Mouse (Mus musculus) midbrain, embryonic 11.5 days (tissue): ENCODE measurements around the gene Ptprcap. TPM values are rescaled to one million over a fixed set of nuclear protein-coding genes. Genes with fewer than 3 reads are reported as not detected.

Experiments
- ATAC-seq: fragments of 200-750 bp; cut with Nextera tagmentation; 2 replicates; pipeline ENCODE4 v1.8.0; 2017; ENCODE audit warnings: moderate TSS enrichment, moderate library complexity; ENCODE audit not compliant: low FRiP score
- DNase-seq: peaks from one replicate; pipeline ENCODE4 v3.0.0; 2015; ENCODE audit warnings: low spot score; ENCODE audit errors: missing footprints
- H3K27ac ChIP-seq: fragments of 300-500 bp; sonication (generic); 2 replicates; pipeline ENCODE4 v1.5.1; 2014; ENCODE audit warnings: low read depth, low read length
- H3K27me3 ChIP-seq: fragments of 300-500 bp; sonication (generic); 2 replicates; pipeline ENCODE4 v1.6.1; 2014; ENCODE audit warnings: mild to moderate bottlenecking, low read length, moderate library complexity, mixed read lengths; ENCODE audit not compliant: control insufficient read depth, insufficient read depth
- H3K36me3 ChIP-seq: fragments of 300-500 bp; sonication (generic); 2 replicates; pipeline ENCODE4 v1.6.1; 2014; ENCODE audit warnings: mild to moderate bottlenecking, low read length, moderate library complexity, mixed read lengths; ENCODE audit not compliant: control insufficient read depth, insufficient read depth
- H3K4me1 ChIP-seq: fragments of 300-500 bp; sonication (generic); 2 replicates; pipeline ENCODE4 v1.6.1; 2014; ENCODE audit warnings: low read length; ENCODE audit not compliant: control insufficient read depth, insufficient read depth
- H3K4me2 ChIP-seq: fragments of 300-500 bp; sonication (generic); 2 replicates; pipeline ENCODE4 v1.6.1; 2014; ENCODE audit warnings: mild to moderate bottlenecking, moderate library complexity
- H3K4me3 ChIP-seq: fragments of 300-500 bp; sonication (generic); 2 replicates; pipeline ENCODE4 v1.5.1; 2014; ENCODE audit warnings: low read depth, low read length
- H3K9ac ChIP-seq: fragments of 300-500 bp; sonication (generic); 2 replicates; pipeline ENCODE4 v1.6.1; 2014; ENCODE audit warnings: low read length
- H3K9me3 ChIP-seq: fragments of 300-500 bp; sonication (generic); 2 replicates; pipeline ENCODE4 v1.6.1; 2016; ENCODE audit warnings: low read length; ENCODE audit not compliant: control insufficient read depth
- WGBS: fragments of 180-500 bp; shearing (Covaris S2); extraction: QIAGEN DNeasy Blood & Tissue Kit; methylation state at CpG from one replicate; pipeline ENCODE4 v1.1.7; 2014; 5-methylcytosine and 5-hydroxymethylcytosine counted together
- polyA plus RNA-seq: library from polyadenylated mRNA; unstranded; fragments of >200 nt; fragmentation: Nextera tagmentation; extraction: Ambion mirVana; gene quantifications from 2 replicates; pipeline ENCODE4 v1.2.1, GENCODE M21; 2014

The Ptprcap gene
- polyA plus RNA-seq, 1 experiment from 2014 or later, result 0.75 TPM

DNA sequence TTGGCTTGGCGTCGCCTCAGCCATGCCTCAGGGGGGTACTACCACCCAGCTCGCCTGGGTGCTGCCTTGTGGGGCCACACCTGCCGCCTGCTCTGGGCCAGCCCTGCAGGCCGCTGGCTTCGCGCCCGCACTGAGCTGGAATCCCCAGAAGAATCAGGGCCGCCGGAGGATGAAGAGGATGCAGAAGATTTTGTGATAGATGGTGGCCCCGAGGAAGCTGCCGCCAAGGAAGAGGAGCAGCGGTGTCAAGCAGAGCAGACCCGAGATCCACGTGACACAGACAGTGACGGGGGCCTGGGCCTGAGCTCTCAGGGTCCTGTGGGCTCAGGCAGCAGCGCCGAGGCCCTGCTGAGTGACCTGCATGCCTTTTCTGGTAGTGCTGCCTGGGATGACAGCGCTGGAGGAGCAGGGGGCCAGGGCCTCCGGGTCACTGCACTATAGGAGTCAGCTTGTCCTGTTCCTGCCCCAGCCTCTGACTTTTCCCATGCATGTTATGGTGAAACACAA lies 2.7 kb downstream of the Ptprcap start:
- no peaks in the 10 kb centered on the region for H3K27me3 ChIP-seq
- H3K4me2 ChIP-seq, result no peak overlapping the region
- DNase-seq, result no peak
- H3K4me1 ChIP-seq, result no peaks in the 10 kb centered on the region
- ATAC-seq, result no peak
- no peak overlapping the region; the same call in 1 of the 2 replicates for H3K27ac ChIP-seq
- no peaks in the 10 kb centered on the region for H3K9me3 ChIP-seq
- WGBS, result 69% methylated on average over 20 of the region's 20 CpGs
- H3K9ac ChIP-seq, result no peak overlapping the region
- no peak overlapping the region for H3K4me3 ChIP-seq
- H3K36me3 ChIP-seq, result peaks cover 27% of the 10 kb centered on the region; the same call in 1 of the 2 replicates

DNA sequence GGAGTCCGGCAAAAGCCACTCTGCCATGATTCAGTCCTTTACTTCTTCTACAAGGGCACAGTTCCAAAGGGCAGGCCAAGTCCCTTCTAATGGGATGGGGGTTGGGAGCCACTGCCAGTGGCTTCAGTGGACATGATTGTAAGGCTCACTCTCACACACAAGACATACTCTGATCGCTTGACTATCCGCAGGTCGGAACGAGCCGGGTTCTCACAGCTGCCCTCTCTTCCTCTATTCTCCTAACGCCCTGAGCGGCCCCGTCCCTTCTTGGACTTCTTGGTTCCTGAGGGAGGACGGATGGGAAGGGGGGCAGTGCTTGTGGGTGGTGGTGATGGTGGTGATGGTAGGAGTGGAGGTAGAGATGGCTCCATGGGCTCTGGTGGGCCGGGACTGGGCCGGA lies 3.4 kb downstream of the Ptprcap start:
- no peaks in the 10 kb centered on the region for H3K27me3 ChIP-seq
- 93% methylated on average over 12 of the region's 12 CpGs for WGBS
- DNase-seq (no peak), ATAC-seq (no peak)
- H3K4me2 ChIP-seq, result no peak overlapping the region
- H3K9me3 ChIP-seq, result no peaks in the 10 kb centered on the region
- no peaks in the 10 kb centered on the region for H3K4me1 ChIP-seq
- H3K27ac ChIP-seq, result no peak overlapping the region
- H3K4me3 ChIP-seq, result no peak overlapping the region
- H3K9ac ChIP-seq, result no peak overlapping the region
- peaks cover 27% of the 10 kb centered on the region; the same call in 1 of the 2 replicates for H3K36me3 ChIP-seq

GRCm38 (mm10) chr19:4159049-4159448 lies 5.6 kb downstream of the Ptprcap start:
- no peaks in the 10 kb centered on the region for H3K9me3 ChIP-seq
- no peak for ATAC-seq
- no peak overlapping the region for H3K4me2 ChIP-seq
- H3K4me3 ChIP-seq, result no peak overlapping the region
- no peaks in the 10 kb centered on the region for H3K27me3 ChIP-seq
- DNase-seq, result no peak
- no peak overlapping the region for H3K27ac ChIP-seq
- H3K36me3 ChIP-seq, result peaks cover 27% of the 10 kb centered on the region; the same call in 1 of the 2 replicates
- H3K9ac ChIP-seq, result no peak overlapping the region
- WGBS, result 94% methylated on average over 8 of the region's 8 CpGs
- peaks cover 12% of the 10 kb centered on the region for H3K4me1 ChIP-seq

DNA sequence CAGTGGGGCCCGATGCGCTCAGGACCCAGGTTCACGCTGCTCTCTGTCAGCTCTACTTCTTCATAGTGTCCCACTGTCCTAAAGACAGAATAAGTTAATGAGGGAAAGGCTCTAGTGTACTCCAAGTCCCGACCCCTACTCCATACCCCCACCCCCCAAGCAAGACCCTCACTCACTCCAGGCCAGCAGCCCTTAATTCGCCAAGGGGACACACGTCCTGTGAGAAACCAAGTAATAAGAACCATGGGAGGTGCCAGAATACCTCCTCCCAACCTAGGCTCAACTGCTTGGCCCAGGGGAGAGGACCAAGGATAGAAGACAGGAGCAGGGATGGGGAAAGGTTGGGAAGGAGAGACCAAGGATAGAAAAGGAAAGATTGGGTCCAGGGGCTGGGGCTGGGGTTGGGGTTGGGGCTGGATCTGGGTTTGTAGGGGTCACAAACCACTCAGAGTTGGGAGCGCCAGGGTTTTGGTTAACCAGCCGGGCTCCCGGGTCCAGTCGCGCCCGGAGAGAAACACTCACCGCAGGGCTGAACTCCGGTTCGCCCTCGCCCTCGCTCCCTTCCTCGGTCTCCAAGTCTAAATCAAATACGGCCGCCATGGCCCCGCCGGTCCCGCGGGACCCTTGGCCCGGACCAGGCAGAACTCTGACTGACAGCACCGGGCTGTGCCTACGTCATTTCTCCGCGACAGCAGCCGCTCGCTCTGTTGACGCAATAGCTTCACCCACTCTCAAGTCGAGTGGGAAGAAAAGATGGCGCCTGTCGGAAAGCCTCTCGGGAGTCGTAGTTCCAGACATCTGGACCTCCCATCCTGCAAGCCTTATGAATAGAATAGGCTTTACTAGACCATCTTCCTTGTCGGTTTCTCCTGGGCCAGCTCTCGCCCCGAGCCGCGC lies 9.5 kb downstream of the Ptprcap start, which contains the start of gene Rps6kb2:
TSS of gene Rps6kb2 (minus strand) at position 709 of the 897 bp plus-strand sequence.
- DNase-seq, result peak; percentile 99
- WGBS, result 7% methylated on average over 42 of the region's 42 CpGs
- Histone ChIP-seq H3K27ac (peak within 1 kb of the TSS; percentile 52), H3K9me3 (no peaks in the 10 kb centered on the region), H3K27me3 (no peaks in the 10 kb centered on the region), H3K4me2 (peak within 1 kb of the TSS; percentile 57), H3K4me3 (peak within 1 kb of the TSS; percentile 51), H3K9ac (peak within 1 kb of the TSS; percentile 72), H3K4me1 (peaks cover 12% of the 10 kb centered on the region), H3K36me3 (peaks cover 14% of the 10 kb centered on the region; the same call in 1 of the 2 replicates)
- ATAC-seq, result peak; percentile 91

- ATAC-seq (peak; percentile 43; the same call in 1 of the 2 replicates), DNase-seq (no peak)
- no peaks in the 10 kb centered on the region for H3K9me3 ChIP-seq
- peak overlapping the region; percentile 52 for H3K27ac ChIP-seq
- peak overlapping the region; percentile 57 for H3K4me2 ChIP-seq
- H3K36me3 ChIP-seq, result peaks cover 10% of the 10 kb centered on the region; the same call in 1 of the 2 replicates
- H3K27me3 ChIP-seq, result no peaks in the 10 kb centered on the region
- H3K4me1 ChIP-seq, result peaks cover 12% of the 10 kb centered on the region
- peak overlapping the region; percentile 72 for H3K9ac ChIP-seq
- peak overlapping the region; percentile 51 for H3K4me3 ChIP-seq
- 34% methylated on average over 4 of the region's 4 CpGs for WGBS
These were observed 10.1 kb downstream of the Ptprcap start for GRCm38 (mm10) chr19:4163543-4163887.

GRCm38 (mm10) chr19:4164100-4164499 lies 10.7 kb downstream of the Ptprcap start:
- Histone ChIP-seq H3K27me3 (no peaks in the 10 kb centered on the region), H3K27ac (no peak overlapping the region), H3K9ac (no peak overlapping the region), H3K36me3 (peaks cover 9% of the 10 kb centered on the region; the same call in 1 of the 2 replicates), H3K4me2 (no peak overlapping the region), H3K4me1 (peaks cover 12% of the 10 kb centered on the region), H3K9me3 (no peaks in the 10 kb centered on the region), H3K4me3 (no peak overlapping the region)
- 79% methylated on average over 3 of the region's 3 CpGs for WGBS
- ATAC-seq (no peak), DNase-seq (no peak)

DNA sequence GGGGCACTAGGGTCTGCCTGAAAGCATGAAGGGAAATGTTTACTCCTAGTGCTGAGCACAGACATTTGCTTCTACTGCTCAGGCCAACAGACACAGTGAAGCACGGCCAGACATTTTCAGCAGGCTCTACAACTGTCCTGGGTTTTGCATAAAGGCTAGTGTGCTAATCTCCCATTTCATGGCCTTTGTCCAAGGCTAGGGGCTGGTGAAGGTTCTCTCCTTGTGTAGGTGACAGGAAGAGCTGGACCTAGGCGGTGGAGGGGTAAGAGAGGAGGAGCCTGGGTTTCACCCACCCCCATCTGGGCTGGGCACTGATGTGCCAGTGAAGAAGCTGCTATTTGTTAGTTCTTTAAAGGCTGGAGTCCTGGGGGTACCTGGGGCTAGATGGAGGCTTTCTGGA lies 11.3 kb downstream of the Ptprcap start:
- DNase-seq (no peak), ATAC-seq (no peak)
- Histone ChIP-seq H3K9ac (no peak overlapping the region), H3K4me2 (no peak overlapping the region), H3K27me3 (no peaks in the 10 kb centered on the region), H3K36me3 (peaks cover 4% of the 10 kb centered on the region; the same call in 1 of the 2 replicates), H3K27ac (no peak overlapping the region), H3K9me3 (no peaks in the 10 kb centered on the region), H3K4me1 (peaks cover 12% of the 10 kb centered on the region), H3K4me3 (no peak overlapping the region)
- WGBS, result 83% methylated on average over 2 of the region's 2 CpGs

GRCm38 (mm10) chr19:4166678-4167476 lies 13.5 kb downstream of the Ptprcap start:
- Histone ChIP-seq H3K4me2 (no peak overlapping the region), H3K36me3 (no peaks in the 10 kb centered on the region), H3K4me3 (no peak overlapping the region), H3K9me3 (no peaks in the 10 kb centered on the region), H3K9ac (no peak overlapping the region), H3K4me1 (peaks cover 18% of the 10 kb centered on the region), H3K27me3 (no peaks in the 10 kb centered on the region), H3K27ac (no peak overlapping the region)
- DNase-seq, result no peak
- 80% methylated on average over 9 of the region's 9 CpGs for WGBS
- ATAC-seq, result no peak
